Mouse (Mus musculus): ENCODE data around the gene Plxna1.
A peak's percentile ranks its signal among the peaks of the same experiment; 100 is the strongest.

The Plxna1 gene

DNA sequence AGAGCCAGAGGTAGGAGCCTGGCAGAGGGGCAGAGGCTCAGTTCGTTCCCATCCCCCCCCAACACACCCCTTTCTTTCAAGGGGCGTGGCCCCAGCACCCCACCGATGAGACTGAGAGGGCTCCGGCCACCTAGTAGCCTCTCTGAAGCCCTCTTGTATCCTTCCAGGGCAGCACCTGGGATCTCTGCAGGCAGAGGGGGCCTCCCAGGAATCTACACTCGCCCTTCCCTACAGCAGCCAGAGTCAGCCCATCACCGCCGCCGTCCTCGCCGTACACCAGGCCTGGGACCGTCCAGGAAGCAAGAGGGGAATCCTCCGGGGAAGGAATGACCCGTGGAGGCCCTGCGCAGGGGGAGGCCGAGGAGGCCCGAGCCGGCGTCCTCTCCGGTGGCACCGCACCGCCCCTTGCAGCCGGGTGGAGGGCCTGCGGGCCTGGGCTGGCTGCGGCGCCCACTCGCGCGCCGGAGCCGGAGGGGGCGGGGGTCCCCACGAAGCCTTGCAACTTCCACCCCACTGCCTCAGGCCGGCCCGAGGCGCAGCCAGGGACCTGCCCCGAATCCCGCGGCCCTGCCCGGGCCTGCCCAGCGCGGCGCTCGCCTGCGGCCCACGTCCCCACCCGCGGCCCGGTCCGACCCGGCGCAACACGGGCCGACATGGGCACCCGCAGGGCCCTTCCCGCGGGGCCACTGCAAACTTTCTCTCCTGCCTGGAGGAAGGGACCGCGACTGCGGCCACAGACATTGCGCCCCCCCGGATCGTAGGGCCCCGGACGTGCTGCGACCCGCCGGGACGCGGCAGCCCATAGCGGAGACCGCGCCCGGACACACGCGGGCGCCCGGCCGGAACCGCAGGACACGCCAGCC lies 771 bp downstream of the Plxna1 start:
- DNase-seq (ENCODE audit: low spot score), result peak; percentile 38

DNA sequence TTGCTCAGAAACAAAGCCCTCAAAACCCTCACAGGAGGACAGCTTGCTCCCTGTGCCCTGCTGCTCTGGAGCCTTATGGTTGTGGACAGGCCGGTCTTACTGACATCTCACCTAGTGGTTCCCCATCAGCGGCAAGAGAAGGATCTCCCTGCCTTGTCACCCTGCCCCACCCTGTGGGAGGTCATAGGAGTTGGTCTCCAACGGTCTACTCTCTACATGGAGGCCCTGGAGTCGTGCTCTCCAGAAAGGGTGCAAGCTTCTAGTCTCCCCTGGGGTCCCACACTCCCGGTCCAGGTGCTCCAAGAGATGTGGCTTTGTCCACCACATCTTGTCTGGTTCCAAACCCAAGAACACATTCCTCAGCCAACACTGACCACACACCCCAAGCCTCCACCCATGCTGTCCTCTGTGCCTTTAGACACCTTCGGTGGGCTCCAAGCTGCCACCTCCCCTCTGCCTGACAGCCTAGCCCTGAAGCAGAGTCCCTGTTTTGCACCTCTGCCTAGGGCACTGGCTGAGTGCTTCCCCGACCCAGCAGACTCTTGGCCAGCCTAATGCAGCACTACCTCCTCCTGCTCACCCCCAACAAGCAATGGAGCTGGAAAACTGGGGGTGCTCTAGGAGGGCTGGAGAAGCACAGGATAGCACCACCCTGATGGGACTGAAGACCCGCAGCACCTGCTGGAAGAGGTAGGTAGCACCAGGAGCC lies 1.6 kb downstream of the Plxna1 start:
- DNase-seq (ENCODE audit: low spot score), result no peak

DNA sequence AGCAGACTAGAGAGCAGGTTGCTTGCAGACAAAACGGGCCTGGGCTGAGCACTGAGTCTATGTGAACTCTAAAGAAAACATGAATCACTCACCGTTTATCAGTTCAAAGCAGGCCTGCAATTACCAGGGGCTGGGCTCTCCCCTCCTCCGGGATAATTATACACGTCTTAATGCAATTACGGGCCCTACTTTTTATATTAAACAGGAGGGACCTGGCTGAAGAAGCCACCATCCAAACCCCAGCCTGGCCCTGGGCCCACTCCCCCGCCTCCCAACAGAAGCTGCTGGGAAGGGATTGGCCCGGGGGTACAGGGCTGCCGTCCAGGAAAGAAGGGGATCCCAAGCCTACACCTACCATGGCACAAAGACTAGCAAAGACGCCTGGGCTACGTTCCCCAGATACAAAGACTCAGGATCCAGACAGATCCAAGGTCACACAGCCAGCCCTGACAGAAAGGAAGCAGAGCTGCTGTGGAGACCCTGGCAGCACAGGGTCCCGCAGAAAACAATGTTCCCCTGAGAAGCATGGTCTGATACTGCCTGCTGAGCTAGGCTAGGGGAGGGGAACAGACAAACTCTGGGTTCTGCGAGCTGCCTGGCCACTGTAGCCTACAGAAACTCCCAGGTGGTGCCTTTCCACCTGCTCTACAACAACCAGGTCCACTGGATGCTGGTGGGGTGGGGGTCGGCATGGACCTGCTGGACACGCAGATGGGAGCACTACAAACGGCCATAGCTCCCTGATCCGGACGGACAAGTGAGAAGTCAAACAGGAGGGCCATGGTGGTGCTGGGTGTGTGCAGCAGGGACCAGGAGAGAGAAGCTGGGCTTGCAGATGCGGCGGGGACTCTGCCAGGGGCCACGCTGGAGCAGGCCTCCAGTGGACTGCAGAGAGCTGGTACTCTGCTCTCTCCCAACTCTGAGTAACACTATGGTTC lies 2.4 kb downstream of the Plxna1 start:
- DNase-seq (ENCODE audit: low spot score), result no peak

DNA sequence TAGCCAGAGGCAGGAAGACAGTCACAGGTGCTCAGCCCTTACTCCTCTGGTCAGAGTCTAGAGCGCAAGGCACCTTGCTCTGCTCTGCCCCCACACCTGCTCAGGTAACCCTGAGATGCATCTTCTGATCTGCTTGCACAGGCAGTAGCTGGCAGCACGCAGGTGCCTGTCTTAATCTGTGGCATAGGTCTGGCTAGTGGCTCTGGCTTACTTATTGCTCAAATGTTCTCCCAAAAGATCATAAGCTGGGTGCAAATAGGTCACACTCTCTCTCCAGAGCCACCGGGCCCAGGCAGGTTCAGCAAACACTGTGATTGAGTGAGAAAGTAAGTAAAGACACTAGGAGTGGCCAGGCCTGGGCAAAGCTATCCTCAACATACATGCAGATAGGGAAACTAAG lies 3.2 kb downstream of the Plxna1 start:
- no peak for DNase-seq (ENCODE audit: low spot score)

DNA sequence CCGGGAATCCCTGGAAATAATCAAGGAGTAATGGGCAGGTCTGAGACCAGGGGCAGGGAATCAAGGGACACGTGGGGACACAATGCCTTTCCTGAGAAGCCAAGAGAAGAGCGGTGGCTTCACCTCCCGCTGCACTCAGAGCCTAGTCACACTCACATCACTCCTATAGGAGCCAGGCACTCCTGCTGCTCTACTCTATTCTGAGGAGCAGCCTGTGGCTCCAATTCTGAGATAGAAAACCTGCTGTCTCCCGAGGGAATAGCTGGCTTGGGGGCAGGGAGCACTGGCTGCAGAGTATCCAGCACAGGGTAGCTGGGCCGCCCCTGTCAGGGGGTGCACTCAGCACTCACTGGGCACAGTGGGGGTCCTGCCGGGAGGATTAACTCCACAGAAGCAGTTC lies 6.8 kb downstream of the Plxna1 start:
- DNase-seq (ENCODE audit: low spot score), result no peak

DNA sequence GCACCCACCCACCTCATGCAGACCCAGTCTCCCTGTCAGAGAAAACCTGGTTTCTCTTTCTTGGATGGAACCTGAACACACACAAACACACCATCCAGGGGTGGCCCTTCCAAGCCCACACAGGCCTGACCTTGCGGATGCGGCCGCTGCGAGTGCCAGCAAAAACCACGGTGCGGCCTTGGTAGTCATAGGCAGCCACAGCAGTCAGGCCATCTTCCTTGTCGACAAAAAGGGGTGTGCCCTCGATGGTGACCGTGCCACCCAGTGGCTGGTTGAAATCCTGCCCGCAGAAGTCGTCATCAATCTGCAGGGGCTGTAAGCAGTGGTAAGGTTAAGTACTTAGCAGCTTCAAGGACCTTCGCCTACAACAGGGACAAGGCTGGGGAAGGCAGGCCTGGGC lies 7.7 kb downstream of the Plxna1 start:
- no peak for DNase-seq (ENCODE audit: low spot score)

DNA sequence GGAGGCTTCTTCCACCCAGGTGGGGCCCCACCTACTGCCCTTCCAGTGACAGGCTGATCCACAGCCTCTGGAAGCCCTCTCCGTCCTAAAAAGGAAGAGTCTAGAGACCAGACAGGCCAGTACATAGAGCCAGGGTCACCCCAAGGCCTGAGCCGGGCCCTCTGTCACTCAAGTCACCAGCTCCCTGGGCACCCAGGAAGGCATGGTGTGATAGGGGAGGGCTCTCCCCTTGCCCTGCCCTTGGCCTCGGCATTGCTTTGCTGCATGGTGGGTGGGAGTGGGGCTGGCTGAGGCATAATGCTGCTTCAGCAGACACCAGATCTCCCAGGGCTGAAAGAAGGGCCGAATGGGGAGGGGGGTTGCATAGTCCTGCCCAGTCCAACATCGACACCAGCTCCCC lies 8.3 kb downstream of the Plxna1 start:
- DNase-seq (ENCODE audit: low spot score), result no peak

DNA sequence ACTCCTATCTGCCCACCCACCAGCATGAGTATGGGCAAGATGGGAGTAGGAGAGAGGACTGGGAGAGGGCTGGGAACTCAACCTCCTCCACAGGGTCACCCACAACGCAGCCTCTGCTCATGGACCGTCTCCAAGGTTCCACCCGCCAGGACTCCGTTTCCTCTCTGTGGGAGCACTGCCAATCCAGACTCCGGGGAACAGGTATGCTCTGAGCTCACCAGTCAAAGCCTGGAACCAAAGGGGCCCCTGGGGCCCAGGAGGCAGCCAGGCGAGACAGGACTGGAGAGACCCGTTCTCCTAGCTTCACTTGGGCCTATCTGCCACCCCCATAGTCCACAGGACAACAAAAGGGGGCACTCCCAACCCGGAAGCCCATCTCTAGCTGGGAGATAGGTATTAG lies 9.3 kb downstream of the Plxna1 start:
- no peak for DNase-seq (ENCODE audit: low spot score)

DNA sequence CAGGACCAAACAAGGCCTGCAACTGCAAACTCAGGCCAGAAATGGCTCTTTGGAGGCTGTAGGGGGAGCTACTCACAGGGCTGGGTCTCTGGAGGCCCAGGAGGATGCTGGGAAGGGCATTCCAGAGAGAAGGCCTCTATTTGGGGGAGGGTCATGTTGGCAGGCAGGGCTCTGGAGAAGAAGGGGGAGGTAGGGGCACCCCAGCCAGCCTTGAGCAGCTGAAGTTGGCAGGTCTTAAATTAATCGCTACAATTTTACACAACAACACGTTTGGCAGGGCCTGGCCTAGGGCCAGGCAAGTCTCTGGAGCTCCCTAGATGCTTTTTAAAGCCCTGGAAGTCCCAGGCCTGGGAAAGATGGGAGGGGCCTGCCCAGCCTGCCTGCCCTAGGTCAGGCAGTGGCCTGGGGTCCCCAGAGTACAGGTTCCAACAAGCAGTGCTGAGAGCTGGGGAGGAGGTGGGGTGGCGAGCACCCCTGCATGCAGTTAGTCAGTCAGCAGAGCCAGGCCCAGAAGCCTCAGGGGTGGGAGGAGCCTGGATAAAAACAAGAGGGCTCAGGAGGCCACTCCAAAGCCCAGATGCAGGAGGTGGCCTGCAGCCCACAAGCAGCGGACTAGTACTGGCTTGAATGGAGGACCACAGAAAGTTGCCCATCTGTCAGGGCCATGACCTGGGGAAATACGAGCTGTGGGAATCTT lies 10.8 kb downstream of the Plxna1 start:
- DNase-seq (ENCODE audit: low spot score), result no peak

DNA sequence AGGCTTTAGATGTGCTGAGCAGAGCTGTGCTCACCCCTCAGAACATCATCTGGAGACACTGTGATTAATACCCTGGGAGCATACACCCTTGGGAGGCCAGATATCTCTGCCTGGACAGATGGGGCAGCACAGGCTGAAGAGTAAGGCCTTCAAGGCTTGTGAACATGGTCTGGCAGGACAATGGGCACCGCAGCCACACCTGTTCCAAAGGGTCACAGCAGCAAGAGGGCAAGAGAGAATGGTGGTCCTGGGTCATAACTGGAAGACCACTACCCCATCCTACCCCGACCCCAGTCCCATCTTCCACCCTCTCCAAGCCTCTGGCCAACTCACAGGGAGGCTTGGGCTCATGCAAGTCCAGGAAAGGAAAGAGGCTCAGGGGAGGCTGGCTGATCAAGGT lies 11.9 kb downstream of the Plxna1 start:
- no peak for DNase-seq (ENCODE audit: low spot score)

DNA sequence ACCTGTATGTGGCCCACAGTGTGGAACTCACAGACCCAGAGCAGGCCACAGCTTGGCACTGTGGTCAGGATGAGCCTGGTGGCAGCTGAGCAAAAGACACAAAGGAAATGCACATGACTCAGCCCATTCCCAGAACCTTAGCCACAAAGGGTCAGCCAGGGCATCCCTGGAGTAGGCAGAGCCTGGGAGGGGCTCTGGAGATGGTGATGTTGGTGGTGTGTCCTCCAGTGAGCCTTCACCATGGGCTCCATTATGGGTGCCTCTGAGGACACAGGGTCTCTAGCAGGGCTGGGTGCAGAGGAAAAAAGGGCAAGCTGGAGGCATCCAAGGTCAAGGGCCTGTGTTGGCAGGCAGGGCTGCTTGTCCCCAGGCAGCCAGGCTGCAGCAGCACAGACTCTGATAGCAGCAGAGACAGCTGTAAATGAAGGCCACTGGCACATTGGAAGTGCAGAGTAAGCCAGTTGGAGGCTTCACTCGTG lies 12.3 kb downstream of the Plxna1 start:
- no peak for DNase-seq (ENCODE audit: low spot score)

DNA sequence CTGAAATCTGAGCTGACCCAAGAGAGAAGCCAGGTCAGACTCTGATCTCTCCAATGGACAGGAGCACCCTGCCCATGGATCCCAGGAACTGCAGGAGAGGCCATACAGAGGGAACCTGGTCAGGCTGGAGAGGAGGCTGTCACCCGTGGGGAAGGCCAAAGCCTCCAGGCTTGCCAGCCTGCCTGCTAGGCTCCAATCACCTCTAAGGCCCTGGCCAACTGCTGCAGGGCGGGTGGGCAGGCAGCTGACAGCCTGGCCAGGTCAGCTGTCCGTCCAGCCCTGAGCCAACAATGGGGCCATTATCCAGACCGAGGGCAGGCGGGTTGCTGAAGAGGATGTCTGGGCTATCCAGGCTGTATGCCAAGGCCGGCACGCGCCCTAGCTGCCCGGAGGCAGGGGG lies 14.1 kb downstream of the Plxna1 start:
- DNase-seq (ENCODE audit: low spot score), result no peak

DNA sequence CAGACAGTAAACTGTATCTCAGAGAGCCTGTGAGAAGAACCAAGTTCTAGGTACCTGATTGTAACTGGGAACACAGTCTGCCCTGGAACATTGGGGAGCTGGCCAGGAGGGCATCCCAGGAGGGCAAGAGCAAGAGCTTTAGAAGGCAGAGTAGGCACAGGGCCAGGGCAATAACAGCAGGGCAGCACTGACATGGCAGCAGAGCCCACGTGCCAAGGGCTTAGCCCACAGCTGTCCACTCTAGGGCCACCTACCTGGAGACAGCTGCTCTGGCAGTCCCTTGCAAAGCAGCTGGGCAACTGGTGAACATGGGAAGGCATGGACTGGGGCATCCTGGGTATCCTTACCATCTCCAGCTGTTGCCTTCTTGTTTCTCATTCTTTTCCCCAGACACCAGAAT lies 14.6 kb downstream of the Plxna1 start:
- DNase-seq (ENCODE audit: low spot score), result no peak

DNA sequence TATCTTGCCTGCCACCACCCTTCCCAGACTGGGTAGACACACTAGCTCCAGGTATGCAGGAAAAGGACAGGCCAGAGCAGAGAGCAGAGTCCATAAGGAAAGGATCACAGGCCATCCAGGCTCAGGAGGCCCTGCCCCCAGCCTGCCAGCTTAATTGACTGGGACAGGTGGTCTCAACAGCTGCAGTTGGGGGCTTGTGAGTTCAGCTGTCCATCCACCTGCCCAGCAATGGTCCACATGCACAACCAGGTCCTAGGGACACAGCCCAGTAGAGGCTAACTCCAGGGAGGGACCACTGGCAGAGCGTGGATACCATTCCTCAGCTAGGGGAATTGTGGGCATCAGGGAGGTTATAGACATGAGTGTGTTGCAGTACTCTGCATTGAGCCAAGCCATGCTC lies 16.6 kb downstream of the Plxna1 start:
- DNase-seq (ENCODE audit: low spot score), result no peak

DNA sequence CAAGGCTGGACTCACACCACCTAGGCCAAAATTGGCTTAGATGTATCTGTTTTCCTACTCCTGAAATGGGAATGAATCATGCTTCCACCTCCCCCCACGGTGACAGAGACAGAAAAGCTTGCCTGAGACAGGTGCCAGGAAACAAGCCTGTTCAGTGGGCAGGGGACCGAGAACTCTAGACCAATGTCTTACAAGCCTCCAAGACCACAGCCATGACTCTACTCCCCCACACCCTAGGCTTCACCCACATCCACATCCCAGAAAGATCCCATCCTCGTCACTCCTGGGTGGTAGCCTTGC lies 17.0 kb downstream of the Plxna1 start:
- no peak for DNase-seq (ENCODE audit: low spot score)

DNA sequence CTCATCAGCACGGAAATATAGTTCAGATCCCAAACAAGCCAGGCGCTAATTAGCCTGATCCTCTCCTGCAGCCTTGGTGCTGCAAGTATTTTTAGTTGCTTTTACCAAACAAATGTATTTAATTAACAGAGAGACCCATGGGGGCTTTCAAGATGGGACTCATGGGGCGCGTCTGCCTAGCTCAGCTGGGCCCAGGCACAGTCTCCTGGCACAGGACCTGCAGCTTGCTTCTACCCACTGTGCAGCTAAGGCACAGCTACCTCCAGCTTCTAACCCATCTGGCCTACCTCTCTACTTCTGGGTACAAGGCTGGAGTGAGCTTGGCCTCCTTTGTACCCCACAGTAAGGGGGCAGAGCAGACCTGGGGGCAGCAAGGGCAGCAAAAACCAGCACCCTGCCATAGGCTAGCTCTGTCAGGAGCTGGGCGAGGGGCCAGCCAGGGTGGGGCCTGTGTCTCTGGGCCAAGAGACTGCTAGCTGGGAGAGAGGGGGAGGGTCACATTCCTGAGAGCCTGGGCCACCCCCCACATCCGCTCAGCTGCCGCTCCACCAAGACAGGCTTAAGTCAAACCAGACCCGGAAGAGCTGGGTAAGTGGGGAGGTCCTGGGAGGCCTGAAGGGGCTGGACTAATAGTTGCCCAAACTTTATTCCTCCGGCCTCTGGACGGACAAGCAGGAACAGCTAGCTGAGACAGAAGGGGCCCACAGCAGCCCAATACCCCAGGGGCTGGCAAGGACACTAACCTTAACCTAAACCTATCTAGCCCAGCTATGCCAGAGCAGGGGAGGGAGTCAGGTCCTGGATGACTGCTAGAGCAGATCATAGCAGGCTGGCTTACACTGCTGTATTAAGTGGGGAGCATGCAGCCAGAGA lies 17.6 kb downstream of the Plxna1 start:
- peak; percentile 93 for DNase-seq (ENCODE audit: low spot score)

DNA sequence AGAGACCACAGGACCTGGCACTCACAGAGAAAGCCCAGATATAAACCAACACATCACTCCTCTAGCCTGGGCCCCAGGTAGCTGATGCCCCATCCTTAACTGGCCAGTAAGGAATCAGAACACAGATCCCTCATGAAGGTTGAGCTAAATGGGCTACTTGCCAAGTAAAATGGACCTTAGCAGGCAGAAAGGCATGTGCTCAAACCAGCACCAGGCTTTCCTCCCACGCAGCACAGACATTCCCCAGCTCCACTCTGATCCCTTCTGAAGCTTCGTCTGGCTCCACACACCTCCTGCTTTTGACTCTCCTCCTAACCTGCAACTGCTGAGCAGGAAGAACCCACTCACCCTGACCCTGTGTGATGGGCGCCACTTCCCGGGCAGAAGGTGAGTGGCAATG lies 20.4 kb downstream of the Plxna1 start:
- no peak for DNase-seq (ENCODE audit: low spot score)

DNA sequence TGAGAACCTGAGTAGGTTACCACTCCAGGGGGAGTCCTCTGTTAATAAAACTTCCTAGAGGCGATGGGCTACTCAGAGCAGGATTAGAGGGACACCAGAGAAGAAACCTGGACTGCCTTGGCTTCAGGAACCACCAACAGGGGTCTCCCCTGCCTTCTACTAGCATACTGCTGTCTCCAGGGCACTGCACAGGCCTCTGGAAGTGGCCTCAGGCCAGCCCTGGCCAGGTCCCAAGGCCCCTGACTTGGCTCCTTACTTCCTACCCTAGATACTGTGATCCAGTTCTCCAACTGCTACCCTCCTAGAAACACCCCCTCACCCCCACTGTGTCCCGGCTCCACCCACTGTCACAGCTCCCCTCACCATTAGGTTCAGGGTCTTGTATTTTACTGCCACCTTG lies 23.0 kb downstream of the Plxna1 start:
- no peak for DNase-seq (ENCODE audit: low spot score)

DNA sequence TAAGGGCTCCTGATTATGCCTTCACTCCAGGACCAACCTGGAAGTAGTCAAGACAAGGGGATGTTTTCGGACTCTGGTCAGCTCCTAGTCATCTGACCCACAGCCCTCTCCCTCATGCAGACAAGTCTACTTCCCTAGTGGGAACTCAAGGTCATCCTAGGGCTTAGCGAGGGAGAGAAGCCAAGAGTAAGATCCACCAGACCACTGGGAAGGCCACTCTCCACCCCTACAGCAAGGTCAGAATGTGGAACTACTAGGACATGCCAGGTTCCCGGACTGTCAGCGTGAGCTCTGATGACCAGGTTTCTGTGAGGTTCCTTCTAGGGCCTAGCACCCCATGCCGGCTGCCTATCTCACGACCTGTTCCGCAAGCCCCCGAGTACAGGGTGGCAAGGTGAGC lies 23.7 kb downstream of the Plxna1 start:
- no peak for DNase-seq (ENCODE audit: low spot score)

DNA sequence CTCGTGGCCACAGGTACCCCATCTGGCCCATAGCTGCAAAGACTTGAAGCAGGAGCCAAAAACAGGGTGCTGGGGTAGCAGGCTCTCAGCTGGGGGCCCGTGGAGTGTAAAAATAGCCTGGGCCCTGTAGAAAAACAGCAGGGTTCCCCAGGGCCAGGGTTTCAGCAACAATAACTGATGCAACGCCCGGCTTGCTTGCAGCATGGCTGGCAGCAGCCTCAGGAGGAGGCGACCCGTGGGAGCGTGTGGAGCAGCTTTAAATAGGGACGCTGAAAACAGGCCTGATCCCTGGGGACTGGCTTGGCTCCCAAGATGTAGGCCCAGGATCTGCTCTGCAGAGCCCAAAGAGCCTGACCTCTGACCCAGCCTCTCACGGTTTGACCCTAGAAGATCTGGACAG lies 24.8 kb downstream of the Plxna1 start:
- DNase-seq (ENCODE audit: low spot score), result no peak

Measured in lung, postnatal 25 days (tissue).